ENCODE assay signal across 18 mouse cellular contexts in the genomic region with DNA sequence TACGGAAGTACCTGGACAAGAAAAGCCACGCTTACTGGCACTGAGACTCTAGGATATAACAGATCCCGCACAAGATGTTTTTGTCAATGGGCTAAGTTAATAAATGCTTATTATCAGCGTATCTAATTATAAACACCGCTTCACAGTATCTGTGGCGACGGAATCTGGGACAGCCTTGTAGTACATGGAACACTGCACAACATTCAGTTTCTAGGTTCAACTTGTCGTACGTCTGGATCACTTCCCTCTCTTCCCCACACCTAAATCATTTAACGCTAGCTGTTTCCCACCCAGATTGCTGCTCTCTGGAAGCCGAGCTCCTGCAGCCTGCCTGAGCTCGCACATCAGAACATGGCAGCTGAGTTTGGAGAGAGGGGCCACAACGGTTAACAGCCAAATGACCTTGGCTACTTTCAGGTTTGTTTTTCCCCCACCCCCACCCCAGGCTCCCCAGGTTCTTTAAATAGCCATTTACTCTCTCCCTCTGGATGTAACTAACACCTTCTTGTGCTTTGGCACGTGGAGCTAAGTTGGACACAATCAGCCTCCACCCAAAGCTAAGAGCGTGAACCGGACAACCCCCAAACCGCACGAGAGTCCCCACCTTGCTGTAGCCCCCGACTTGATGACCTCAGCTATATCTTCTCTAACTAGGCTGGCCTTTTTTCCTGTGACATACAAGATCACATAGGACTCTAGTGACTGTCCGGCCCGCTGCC. TPM values are rescaled to one million over a fixed set of nuclear protein-coding genes. Genes with fewer than 3 reads are reported as not detected.
DNase-seq lines count a peak whose midpoint lies in the region; ATAC-seq lines count a peak whose summit lies in the region.
"Had no signal": no experiment of that assay in that cellular context is flagged by ENCODE, and none has a peak within 500 bp of the region (broad histone marks: within the 10 kb centered on the region; RNA-seq: fewer than 3 reads in every experiment).

No protein-coding gene starts in this region.

- intact Hi-C loops in gastrocnemius, postnatal 14 days (cut with DNase I; ENCODE audit: low total_unique reads) = no loop called here

- H3K4me1 ChIP-seq in heart, embryonic 14.5 days (ENCODE audit: control insufficient read depth in 2 of 2, insufficient read depth in 2 of 2, low read length in 2 of 2) = peaks cover 17 to 25% of the 10 kb centered on the region in 2 experiments
- no peaks in the 10 kb centered on the region for H3K4me1 ChIP-seq in hindbrain, embryonic 16.5 days (ENCODE audit: control insufficient read depth, insufficient read depth, low read depth, low read length)
- H3K4me1 ChIP-seq: midbrain, embryonic 12.5 days; neural tube, embryonic 13.5 days had no signal

- ATAC-seq in heart, embryonic 14.5 days (ENCODE audit: insufficient number of reproducible peaks, insufficient read depth, low FRiP score, low read depth) = peak; percentile 62
- ATAC-seq in hindbrain, embryonic 16.5 days = no peak
- ATAC-seq: hindbrain, postnatal 0 days had no signal

- DNase-seq in gastrocnemius, adult 8-10 months (ENCODE audit: low spot score in 2 of 2) = peak; percentile 33 to 34
- DNase-seq in gastrocnemius, postnatal 14 days = no peak
- peak; percentile 4 for DNase-seq in ovary, postnatal 36 days (ENCODE audit: low spot score)
- DNase-seq in ovary, postnatal 10 days (ENCODE audit: low spot score) = no peak
- DNase-seq in layer of hippocampus, postnatal 25 days (ENCODE audit: extremely low spot score in 1 of 2, low spot score in 1 of 2) = no peak
- DNase-seq: cerebellum, adult 8-10 months; kidney, adult 18-20 months; kidney, postnatal 36 days; lung, adult 2 months; thymus, adult 2 months had no signal

- no peaks in the 10 kb centered on the region for H3K36me3 ChIP-seq in heart, embryonic 14.5 days (ENCODE audit: control insufficient read depth, insufficient read depth, low read length)
- H3K36me3 ChIP-seq in hindbrain, embryonic 16.5 days (ENCODE audit: control insufficient read depth, insufficient read depth, low read length) = no peaks in the 10 kb centered on the region
- H3K36me3 ChIP-seq: embryonic facial prominence, embryonic 13.5 days; midbrain, embryonic 12.5 days; neural tube, embryonic 13.5 days had no signal

- no peak overlapping the region for H3K4me3 ChIP-seq in heart, embryonic 14.5 days (ENCODE audit: control insufficient read depth in 1 of 2, insufficient read depth in 1 of 2, low read depth in 1 of 2, low read length in 2 of 2)
- no peak overlapping the region for H3K4me3 ChIP-seq in hindbrain, embryonic 16.5 days (ENCODE audit: low read length)
- H3K4me3 ChIP-seq: embryonic facial prominence, embryonic 13.5 days; midbrain, embryonic 12.5 days; neural tube, embryonic 13.5 days had no signal

- H3K9ac ChIP-seq in heart, embryonic 14.5 days (ENCODE audit: low read length) = peak overlapping the region; percentile 52
- H3K9ac ChIP-seq in hindbrain, embryonic 16.5 days (ENCODE audit: low read depth, low read length) = no peak overlapping the region
- H3K9ac ChIP-seq: midbrain, embryonic 12.5 days; neural tube, embryonic 13.5 days had no signal

- no peaks in the 10 kb centered on the region for H3K27me3 ChIP-seq in heart, embryonic 14.5 days (ENCODE audit: control insufficient read depth, insufficient read depth, low read length)
- H3K27me3 ChIP-seq in hindbrain, embryonic 16.5 days (replicated peaks; ENCODE audit: control insufficient read depth, insufficient read depth, low read length) = no peaks in the 10 kb centered on the region
- H3K27me3 ChIP-seq: embryonic facial prominence, embryonic 13.5 days; midbrain, embryonic 12.5 days; neural tube, embryonic 13.5 days had no signal

- peak overlapping the region; percentile 45 for H3K4me2 ChIP-seq in heart, embryonic 14.5 days (ENCODE audit: low read length)
- H3K4me2 ChIP-seq in hindbrain, embryonic 16.5 days (ENCODE audit: low read length) = no peak overlapping the region
- H3K4me2 ChIP-seq: embryonic facial prominence, embryonic 13.5 days; midbrain, embryonic 12.5 days; neural tube, embryonic 13.5 days had no signal

- WGBS in heart, embryonic 14.5 days = 45% methylated on average over 21 of the region's 21 CpGs
- WGBS in hindbrain, embryonic 16.5 days = 80% methylated on average over 21 of the region's 21 CpGs

- H3K27ac ChIP-seq in heart, embryonic 14.5 days (replicated peaks in 1 of 2; ENCODE audit: control insufficient read depth in 1 of 2, insufficient read depth in 1 of 2, low read depth in 2 of 2, low read length in 2 of 2) = peak overlapping the region; percentile 90 to 91
- H3K27ac ChIP-seq in hindbrain, embryonic 16.5 days (ENCODE audit: low read depth, low read length) = no peak overlapping the region
- H3K27ac ChIP-seq: embryonic facial prominence, embryonic 13.5 days; hindbrain, postnatal 0 days; macrophage; midbrain, embryonic 12.5 days; neural tube, embryonic 13.5 days had no signal

- H3K9me3 ChIP-seq in heart, embryonic 14.5 days (ENCODE audit: control insufficient read depth, low read length) = no peaks in the 10 kb centered on the region
- H3K9me3 ChIP-seq in hindbrain, embryonic 16.5 days (ENCODE audit: control insufficient read depth, low read length) = no peaks in the 10 kb centered on the region
- H3K9me3 ChIP-seq: embryonic facial prominence, embryonic 13.5 days; midbrain, embryonic 12.5 days; neural tube, embryonic 13.5 days had no signal

RNA-seq across cellular contexts. Expression of gene Srsf10, which starts 16.1 kb away (rescaled TPM):
- total RNA-seq in gastrocnemius, adult 8-10 months (2022) = 10 to 100 TPM; 14.3 to 27.1 (median 22.0) TPM
- 10 to 100 TPM; 30.9 to 33.0 TPM for total RNA-seq in gastrocnemius, postnatal 14 days (2021)
- polyA plus RNA-seq in heart, embryonic 14.5 days (2014; fragmentation: Nextera tagmentation; extraction: Ambion mirVana) = 144 and 147 TPM in 2 replicates
- total RNA-seq in layer of hippocampus, postnatal 25 days (2021) = 10 to 100 TPM; 78.4 to 78.6 TPM
- polyA plus RNA-seq in hindbrain, embryonic 16.5 days (2015; fragmentation: Nextera tagmentation; extraction: Ambion mirVana) = 144 and 166 TPM in 2 replicates

RNA-seq across cellular contexts. Expression of gene Pnrc2, which starts 34.2 kb away (rescaled TPM):
- 10 to 100 TPM; 30.2 to 36.3 (median 32.7) TPM for total RNA-seq in gastrocnemius, adult 8-10 months (2022)
- total RNA-seq in gastrocnemius, postnatal 14 days (2021) = 10 to 100 TPM; 44.3 to 59.3 TPM
- polyA plus RNA-seq in heart, embryonic 14.5 days (2014; fragmentation: Nextera tagmentation; extraction: Ambion mirVana) = 133 and 137 TPM in 2 replicates
- total RNA-seq in layer of hippocampus, postnatal 25 days (2021) = 10 to 100 TPM; 54.0 to 55.9 TPM
- polyA plus RNA-seq in hindbrain, embryonic 16.5 days (2015; fragmentation: Nextera tagmentation; extraction: Ambion mirVana) = 98.2 and 103 TPM in 2 replicates

RNA-seq across cellular contexts. Expression of gene Cnr2, which starts 55.7 kb away (rescaled TPM):
- under 1 TPM in 3 of 4 experiments, not detected in 1; 0.05 to 0.11 (median 0.07) TPM for total RNA-seq in gastrocnemius, adult 8-10 months (2022)
- total RNA-seq in gastrocnemius, postnatal 14 days (2021) = under 1 TPM; 0.47 to 0.60 TPM
- 0.36 and 0.38 TPM in 2 replicates for polyA plus RNA-seq in heart, embryonic 14.5 days (2014; fragmentation: Nextera tagmentation; extraction: Ambion mirVana)
- total RNA-seq in layer of hippocampus, postnatal 25 days (2021) = under 1 TPM in 1 of 2 experiments, not detected in 1; 0.21 TPM
- 0.09 and 0.10 TPM in 2 replicates for polyA plus RNA-seq in hindbrain, embryonic 16.5 days (2015; fragmentation: Nextera tagmentation; extraction: Ambion mirVana)
- polyA plus RNA-seq: C2C12 had no signal

Comparison
In these comparisons a context has a peak if more than half of its experiments do, and no peak if none do; other contexts are left out.
1. DNase-seq: peak in gastrocnemius, adult 8-10 months (2 of 2) and ovary, postnatal 36 days (single experiment); none in gastrocnemius, postnatal 14 days (single experiment), ovary, postnatal 10 days (single experiment) and layer of hippocampus, postnatal 25 days (0 of 2).